Mouse (Mus musculus) gastrocnemius, adult 8-10 months (tissue): ENCODE results near the gene Ogfod2. TPM values are rescaled to one million over a fixed set of nuclear protein-coding genes. Genes with fewer than 3 reads are reported as not detected.

Experiments
- DNase-seq, 2 experiments: peaks; one replicate each; pipeline ENCODE4 v3.0.0; 2022; ENCODE audit warnings: low spot score in 2 of 2
- total RNA-seq, 4 experiments: library from RNA; stranded (reverse); gene quantifications; 2 replicates each; pipeline ENCODE4 v1.2.4; 2022

Ogfod2 gene
- total RNA-seq, 4 experiments from 2014 or later = 15.4 to 19.7 (median 17.3) TPM

GRCm38 (mm10) chr5:124093852-124094604 is 18.1 kb upstream of the Ogfod2 start:
- DNase-seq = no peak

GRCm38 (mm10) chr5:124095077-124095581 is 17.0 kb upstream of the Ogfod2 start:
- DNase-seq = no peak

DNA sequence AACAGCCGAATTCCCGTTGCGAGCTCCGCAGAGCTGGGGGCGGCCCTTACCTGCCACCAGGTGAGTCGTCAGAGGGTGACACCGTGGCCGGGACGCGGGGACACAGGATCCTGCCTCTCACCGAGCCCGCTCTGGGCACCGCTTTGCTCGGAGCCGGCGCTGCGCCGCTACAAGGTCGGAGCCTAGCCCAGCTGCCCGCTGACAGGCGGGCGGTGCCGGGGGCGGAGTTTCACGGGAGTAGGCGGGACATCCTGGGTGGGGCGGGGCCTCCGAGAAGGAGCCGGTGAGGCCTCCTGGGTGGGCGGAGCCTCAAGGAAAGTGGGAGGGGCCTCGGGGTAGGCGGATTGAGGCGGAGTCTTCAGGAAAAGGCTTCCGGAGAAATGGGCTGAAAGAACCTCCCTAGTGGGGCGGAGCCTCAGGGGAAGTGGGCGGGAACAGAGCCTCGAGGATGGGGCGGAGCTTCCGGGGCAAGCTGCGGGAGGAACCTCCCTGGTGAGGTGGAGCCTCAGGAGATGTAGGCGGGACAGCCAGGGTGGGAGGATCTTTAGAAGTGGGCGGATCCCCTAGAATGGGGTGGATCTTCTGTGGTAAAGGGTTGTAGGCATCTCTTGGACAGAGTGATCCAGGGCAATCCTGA is 16.4 kb upstream of the Ogfod2 start, which contains the start of gene Abcb9:
TSS of gene Abcb9 (minus strand) at position 203 of the 637 bp plus-strand sequence.
- DNase-seq = peak; percentile 99

GRCm38 (mm10) chr5:124098923-124099322 is 13.2 kb upstream of the Ogfod2 start:
- DNase-seq = no peak

GRCm38 (mm10) chr5:124100128-124101044 is 11.7 kb upstream of the Ogfod2 start:
- no peak for DNase-seq

- DNase-seq = no peak
Observed at GRCm38 (mm10) chr5:124102326-124102725, 9.8 kb upstream of the Ogfod2 start.

GRCm38 (mm10) chr5:124103020-124103419 is 9.1 kb upstream of the Ogfod2 start:
- DNase-seq = no peak

GRCm38 (mm10) chr5:124103552-124103951 is 8.5 kb upstream of the Ogfod2 start:
- no peak for DNase-seq

GRCm38 (mm10) chr5:124111077-124111741 is 888 bp upstream of the Ogfod2 start:
- DNase-seq = no peak

DNA sequence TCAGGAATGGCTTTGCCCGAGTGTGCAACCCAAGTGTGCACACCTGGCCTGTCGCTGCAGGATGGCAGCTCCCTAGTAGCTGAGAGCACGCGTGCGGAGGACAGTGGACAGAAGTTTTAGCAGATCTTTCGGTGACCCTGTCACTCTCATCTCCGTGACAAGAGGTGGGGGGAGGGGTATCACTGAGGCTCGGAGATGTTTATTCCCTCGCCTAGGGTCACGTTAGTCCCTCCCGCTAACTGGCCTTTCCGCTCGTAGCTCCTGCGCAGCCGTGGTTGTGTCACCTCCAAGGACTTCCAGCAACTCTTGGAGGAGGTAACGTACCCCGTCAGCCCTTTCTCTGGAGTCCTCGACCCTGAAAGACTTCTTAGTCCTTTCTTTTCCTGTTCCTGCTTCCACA is 434 bp downstream of the Ogfod2 start:
- no peak for DNase-seq

DNA sequence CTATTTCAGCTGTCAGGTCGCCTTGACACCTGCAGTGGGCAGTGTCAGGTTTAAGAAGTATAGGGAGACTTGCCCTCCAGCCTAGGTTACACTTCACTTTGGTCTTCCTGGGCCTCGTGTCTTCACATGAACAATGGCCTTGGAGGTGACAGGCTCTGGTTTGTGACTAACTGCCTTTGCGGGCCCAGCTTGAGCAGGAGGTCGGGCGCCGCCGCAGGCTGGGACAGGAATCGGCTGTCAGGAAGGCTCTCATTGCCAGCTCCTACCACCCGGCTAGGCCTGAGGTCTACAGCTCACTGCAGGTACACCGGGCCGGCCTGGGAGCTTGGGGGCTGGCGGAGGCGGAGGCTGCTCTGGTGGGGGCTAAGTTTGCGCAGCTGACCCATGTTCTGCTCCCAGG is 933 bp downstream of the Ogfod2 start:
- DNase-seq = peak in 1 of 2 experiments; percentile 40

DNA sequence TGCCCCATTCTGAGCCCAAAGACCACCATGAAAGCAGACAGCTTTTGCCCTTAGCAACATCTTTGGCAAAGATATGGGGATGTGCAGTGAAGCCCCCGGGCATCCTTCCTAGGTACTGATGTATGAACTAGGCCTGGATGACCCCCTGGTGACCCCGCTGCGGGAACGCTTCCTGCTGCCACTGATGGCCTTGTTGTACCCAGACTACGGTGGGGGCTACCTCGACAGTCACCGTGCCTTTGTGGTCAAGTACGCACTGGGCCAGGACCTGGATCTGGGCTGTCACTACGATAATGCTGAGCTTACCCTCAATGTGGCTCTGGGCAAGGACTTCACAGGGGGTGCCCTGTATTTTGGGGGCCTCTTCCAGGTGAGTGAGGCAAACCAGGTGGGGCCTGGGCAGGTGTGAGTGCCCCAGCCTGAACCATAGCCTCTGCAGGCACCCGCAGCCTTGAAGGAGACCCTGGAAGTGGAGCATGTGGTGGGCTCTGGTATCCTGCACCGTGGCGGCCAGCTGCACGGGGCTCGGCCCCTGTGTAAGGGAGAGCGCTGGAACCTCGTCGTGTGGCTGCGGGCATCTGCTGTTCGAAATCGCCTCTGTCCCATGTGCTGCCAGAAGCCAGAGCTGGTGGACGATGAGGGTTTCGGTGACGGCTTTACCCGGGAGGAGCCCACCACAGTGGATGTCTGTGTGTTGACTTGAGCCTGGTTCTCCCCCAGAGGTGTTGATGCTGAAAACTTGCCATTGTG is 2.4 kb downstream of the Ogfod2 start:
- no peak for DNase-seq

DNA sequence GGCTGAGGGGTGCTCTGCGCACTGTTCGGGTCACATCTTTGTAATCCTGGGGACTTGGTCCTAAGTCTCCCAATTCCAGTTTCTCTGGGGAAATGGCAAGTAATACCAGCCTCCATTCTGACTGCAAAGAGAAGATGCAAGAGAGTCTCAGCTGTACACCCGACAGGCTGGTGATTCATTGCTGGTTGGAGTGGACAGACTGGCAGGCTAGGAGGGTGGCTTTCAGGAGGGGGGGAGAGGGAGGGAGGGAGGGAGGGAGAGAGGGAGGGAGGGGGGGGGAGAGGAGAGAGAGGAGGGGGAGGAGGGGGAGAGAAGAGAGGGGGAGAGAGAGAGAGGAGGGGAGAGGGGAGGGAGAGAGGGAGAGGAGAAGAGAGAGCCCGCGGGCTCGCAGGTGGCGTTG is 3.4 kb downstream of the Ogfod2 start:
- DNase-seq = no peak

DNA sequence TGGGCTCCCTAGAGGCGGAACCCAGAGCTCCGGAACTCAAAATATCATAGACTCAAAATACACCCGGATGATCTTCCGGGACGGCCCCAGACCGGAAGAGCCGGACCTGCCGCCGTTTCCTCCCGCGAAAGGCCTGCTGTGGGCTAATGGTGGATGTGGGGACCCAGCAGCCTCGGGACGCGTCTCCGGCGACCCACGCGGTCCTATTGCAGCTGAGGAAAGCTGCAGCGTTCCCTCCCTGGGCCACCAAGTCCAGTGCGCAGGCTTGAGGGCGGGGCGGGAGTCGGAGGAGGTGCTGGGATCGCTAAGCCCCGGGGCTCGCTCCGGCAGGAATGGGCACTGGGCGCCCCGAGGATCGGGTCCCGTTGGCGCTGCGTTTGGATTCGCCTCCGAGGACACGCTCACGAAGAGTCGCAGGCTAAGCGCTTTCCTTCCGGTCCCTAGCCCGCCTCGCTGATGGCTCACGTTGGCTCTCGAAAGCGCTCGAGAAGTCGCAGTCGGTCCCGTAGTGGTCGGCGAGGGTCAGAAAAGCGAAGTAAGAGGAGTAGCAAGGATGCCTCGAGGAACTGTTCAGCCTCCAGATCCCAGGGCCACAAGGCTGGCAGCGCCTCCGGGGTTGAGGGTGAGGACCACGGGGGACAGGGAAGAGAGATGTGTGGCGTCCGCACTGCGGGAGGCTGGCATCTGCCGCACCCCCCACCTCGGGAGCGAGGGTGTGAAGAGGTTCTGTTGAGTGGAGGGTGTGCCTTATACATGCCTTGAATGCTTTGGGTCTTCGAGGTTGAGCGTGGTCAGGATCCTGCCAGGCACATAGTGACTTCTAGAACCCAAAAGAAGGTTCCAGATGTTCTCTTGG is 4.1 kb downstream of the Ogfod2 start, which contains the start of gene Arl6ip4:
TSS of gene Arl6ip4 (plus strand) at position 100 of the 856 bp plus-strand sequence.
- peak; percentile 55 to 60 for DNase-seq

- DNase-seq = no peak
Observed at GRCm38 (mm10) chr5:124119204-124119603, 7.1 kb downstream of the Ogfod2 start.

DNA sequence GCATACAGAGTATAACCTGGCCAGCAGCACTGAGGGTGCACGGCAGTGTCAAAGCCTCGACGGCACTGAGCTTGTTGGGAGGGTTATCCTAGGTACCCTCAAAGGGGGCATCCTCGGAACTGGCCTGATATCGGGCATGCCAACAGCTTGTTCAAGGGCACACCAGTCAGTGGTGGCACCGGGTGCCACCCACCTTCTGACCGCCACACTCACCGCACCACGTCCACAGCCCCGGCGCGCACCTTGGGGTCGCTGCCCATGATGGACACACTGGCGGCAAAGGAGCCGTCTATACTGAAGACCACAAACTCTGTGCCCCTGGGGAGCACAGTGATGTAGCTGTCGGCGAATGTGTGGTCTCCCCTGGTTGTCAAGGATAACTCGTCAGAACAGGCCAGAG is 10.3 kb downstream of the Ogfod2 start:
- DNase-seq = no peak

DNA sequence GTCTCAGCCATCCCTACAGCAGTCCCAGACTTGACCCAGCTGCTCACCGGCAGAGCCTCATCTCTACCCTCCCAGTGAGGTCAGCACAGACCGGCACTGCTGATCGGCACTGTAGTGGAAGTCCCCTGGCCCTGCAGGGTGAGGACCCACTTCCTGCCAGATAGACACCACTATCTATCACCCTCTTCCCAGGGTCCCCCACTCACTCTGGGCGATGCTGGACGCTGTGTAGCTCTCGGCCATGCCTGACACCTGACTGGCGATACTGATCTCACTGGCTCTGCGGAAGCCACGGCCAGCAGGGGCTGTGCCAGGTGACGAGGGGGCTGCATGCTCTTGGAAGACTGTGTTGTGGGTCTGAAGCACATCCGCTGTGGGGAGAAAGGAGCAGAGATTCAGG is 13.0 kb downstream of the Ogfod2 start:
- no peak for DNase-seq

- DNase-seq = no peak
Observed at GRCm38 (mm10) chr5:124134261-124134660, 22.2 kb downstream of the Ogfod2 start.

- no peak for DNase-seq
Observed at GRCm38 (mm10) chr5:124138066-124138465, 26.0 kb downstream of the Ogfod2 start.
